Mouse (Mus musculus) heart, embryonic 16.5 days (tissue): ENCODE results near the gene Ppp4c. TPM values are rescaled to one million over a fixed set of nuclear protein-coding genes. Genes with fewer than 3 reads are reported as not detected.

Experiments
- ATAC-seq: fragments of 200-750 bp; cut with Nextera tagmentation; replicated peaks from 2 replicates; pipeline ENCODE4 v1.8.0; 2017; ENCODE audit warnings: moderate number of reproducible peaks; ENCODE audit not compliant: insufficient read depth, low FRiP score; ENCODE audit errors: extremely low read depth
- H3K27ac ChIP-seq: fragments of 300-500 bp; sonication (generic); 2 replicates; pipeline ENCODE4 v1.5.1; 2014; ENCODE audit warnings: mild to moderate bottlenecking, low read length, control low read depth, moderate library complexity
- H3K27me3 ChIP-seq: fragments of 300-500 bp; sonication (generic); 2 replicates; pipeline ENCODE4 v1.6.1; 2014; ENCODE audit warnings: low read length, mixed read lengths; ENCODE audit not compliant: control insufficient read depth, insufficient read depth
- H3K36me3 ChIP-seq: fragments of 300-500 bp; sonication (generic); 2 replicates; pipeline ENCODE4 v1.6.1; 2014; ENCODE audit not compliant: control insufficient read depth, insufficient read depth
- H3K4me1 ChIP-seq: fragments of 300-500 bp; sonication (generic); 2 replicates; pipeline ENCODE4 v1.6.1; 2014; ENCODE audit warnings: low read length, mixed read lengths; ENCODE audit not compliant: control insufficient read depth, insufficient read depth
- H3K4me2 ChIP-seq: fragments of 300-500 bp; sonication (generic); 2 replicates; pipeline ENCODE4 v1.6.1; 2014; ENCODE audit warnings: low read depth, mild to moderate bottlenecking, control low read depth, low read length
- H3K4me3 ChIP-seq: fragments of 300-500 bp; sonication (generic); 2 replicates; pipeline ENCODE4 v1.5.1; 2014; ENCODE audit warnings: mild to moderate bottlenecking, control low read depth, low read length
- H3K9ac ChIP-seq: fragments of 300-500 bp; sonication (generic); 2 replicates; pipeline ENCODE4 v1.6.1; 2014; ENCODE audit warnings: low read length, control low read depth
- H3K9me3 ChIP-seq: fragments of 300-500 bp; sonication (generic); replicated peaks from 2 replicates; pipeline ENCODE4 v1.6.1; 2016; ENCODE audit warnings: low read length; ENCODE audit not compliant: control insufficient read depth
- WGBS: fragments of 180-500 bp; shearing (Covaris S2); extraction: QIAGEN DNeasy Blood & Tissue Kit; methylation state at CpG from one replicate; pipeline ENCODE4 v1.1.7; 2014; 5-methylcytosine and 5-hydroxymethylcytosine counted together
- polyA plus RNA-seq: library from polyadenylated mRNA; unstranded; fragments of >200 nt; fragmentation: Nextera tagmentation; extraction: Ambion mirVana; gene quantifications from 2 replicates; pipeline ENCODE4 v1.2.1, GENCODE M21; 2015

Ppp4c gene
- polyA plus RNA-seq, 1 experiment from 2014 or later: 159 TPM

GRCm38 (mm10) chr7:126759672-126760390 is 32.5 kb downstream of the Ppp4c start:
- ATAC-seq: peak; percentile 23

GRCm38 (mm10) chr7:126759050-126759671 is 33.1 kb downstream of the Ppp4c start, which contains the start of gene Mapk3:
TSS of gene Mapk3 (plus strand) at chr7:126759601.
- H3K9me3 ChIP-seq: no peaks in the 10 kb centered on the region
- WGBS: 0% methylated on average over 24 of the region's 38 CpGs
- ATAC-seq: peak; percentile 65
- H3K4me2 ChIP-seq: peak within 1 kb of the TSS; percentile 93
- no peaks in the 10 kb centered on the region for H3K27me3 ChIP-seq
- H3K9ac ChIP-seq: peak within 1 kb of the TSS; percentile 92
- H3K36me3 ChIP-seq: peaks cover 7% of the 10 kb centered on the region; the same call in 1 of the 2 replicates
- peak within 1 kb of the TSS; percentile 93 for H3K27ac ChIP-seq
- peak within 1 kb of the TSS; percentile 79 for H3K4me3 ChIP-seq
- peaks cover 30% of the 10 kb centered on the region for H3K4me1 ChIP-seq

More at GRCm38 (mm10) chr7:126759672-126760390, 32.5 kb downstream of the Ppp4c start:
- H3K4me2 ChIP-seq: peak overlapping the region; percentile 93
- peak overlapping the region; percentile 92 for H3K9ac ChIP-seq
- no peaks in the 10 kb centered on the region for H3K9me3 ChIP-seq
- no peaks in the 10 kb centered on the region for H3K27me3 ChIP-seq
- 1% methylated on average over 21 of the region's 24 CpGs for WGBS
- peaks cover 10% of the 10 kb centered on the region for H3K36me3 ChIP-seq
- peaks cover 30% of the 10 kb centered on the region for H3K4me1 ChIP-seq
- peak overlapping the region; percentile 79 for H3K4me3 ChIP-seq
- H3K27ac ChIP-seq: peak overlapping the region; percentile 93

GRCm38 (mm10) chr7:126758539-126758938 is 33.8 kb downstream of the Ppp4c start:
- no peaks in the 10 kb centered on the region for H3K9me3 ChIP-seq
- H3K4me2 ChIP-seq: no peak overlapping the region
- H3K36me3 ChIP-seq: peaks cover 5% of the 10 kb centered on the region; the same call in 1 of the 2 replicates
- H3K27ac ChIP-seq: no peak overlapping the region
- no peak overlapping the region for H3K9ac ChIP-seq
- H3K4me1 ChIP-seq: peaks cover 30% of the 10 kb centered on the region
- 73% methylated on average over 7 of the region's 7 CpGs for WGBS
- H3K4me3 ChIP-seq: no peak overlapping the region
- no peak for ATAC-seq
- H3K27me3 ChIP-seq: no peaks in the 10 kb centered on the region

GRCm38 (mm10) chr7:126754866-126755265 is 37.4 kb downstream of the Ppp4c start:
- peak overlapping the region; percentile 38 for H3K4me2 ChIP-seq
- H3K27ac ChIP-seq: no peak overlapping the region
- 0 out of 2 replicates have a peak, but pooled peaks cover 3% of the 10 kb centered on the region for H3K4me1 ChIP-seq
- H3K9ac ChIP-seq: peak overlapping the region; percentile 60; the same call in 1 of the 2 replicates
- WGBS: 2% methylated on average over 9 of the region's 9 CpGs
- ATAC-seq: peak; percentile 56; the same call in 1 of the 2 replicates
- no peaks in the 10 kb centered on the region for H3K36me3 ChIP-seq
- H3K9me3 ChIP-seq: peaks cover 1% of the 10 kb centered on the region; the same call in 1 of the 2 replicates
- H3K4me3 ChIP-seq: no peak overlapping the region
- no peaks in the 10 kb centered on the region for H3K27me3 ChIP-seq

- H3K4me3 ChIP-seq: no peak overlapping the region
- WGBS: 90% methylated on average over 17 of the region's 17 CpGs
- no peak for ATAC-seq
These were observed 42.5 kb downstream of the Ppp4c start for GRCm38 (mm10) chr7:126749582-126750343.

GRCm38 (mm10) chr7:126748824-126749223 is 43.5 kb downstream of the Ppp4c start:
- Histone ChIP-seq H3K27ac (no peak overlapping the region), H3K4me2 (no peak overlapping the region), H3K4me3 (no peak overlapping the region), H3K4me1 (no peaks in the 10 kb centered on the region), H3K27me3 (no peaks in the 10 kb centered on the region), H3K9me3 (peaks cover 2% of the 10 kb centered on the region; the same call in 1 of the 2 replicates), H3K9ac (no peak overlapping the region), H3K36me3 (no peaks in the 10 kb centered on the region)
- WGBS: 70% methylated on average over 7 of the region's 7 CpGs
- no peak for ATAC-seq

More at GRCm38 (mm10) chr7:126749582-126750343, 42.5 kb downstream of the Ppp4c start:
- Histone ChIP-seq H3K9me3 (peaks cover 2% of the 10 kb centered on the region; the same call in 1 of the 2 replicates), H3K27me3 (no peaks in the 10 kb centered on the region), H3K9ac (no peak overlapping the region), H3K4me1 (no peaks in the 10 kb centered on the region), H3K27ac (no peak overlapping the region), H3K4me2 (no peak overlapping the region), H3K36me3 (no peaks in the 10 kb centered on the region)

- H3K36me3 ChIP-seq: no peaks in the 10 kb centered on the region
- peaks cover 2% of the 10 kb centered on the region; the same call in 1 of the 2 replicates for H3K9me3 ChIP-seq
- 26% methylated on average over 6 of the region's 6 CpGs for WGBS
- H3K27ac ChIP-seq: no peak overlapping the region
- H3K4me3 ChIP-seq: no peak overlapping the region
- no peak overlapping the region for H3K9ac ChIP-seq
- no peaks in the 10 kb centered on the region for H3K4me1 ChIP-seq
- H3K4me2 ChIP-seq: no peak overlapping the region
- no peak for ATAC-seq
- no peaks in the 10 kb centered on the region for H3K27me3 ChIP-seq
These were observed 45.5 kb downstream of the Ppp4c start for GRCm38 (mm10) chr7:126746798-126747197.

- no peaks in the 10 kb centered on the region for H3K36me3 ChIP-seq
- no peak overlapping the region for H3K4me3 ChIP-seq
- peaks cover 2% of the 10 kb centered on the region; the same call in 1 of the 2 replicates for H3K9me3 ChIP-seq
- no peak overlapping the region for H3K4me2 ChIP-seq
- 65% methylated on average over 12 of the region's 12 CpGs for WGBS
- no peaks in the 10 kb centered on the region for H3K4me1 ChIP-seq
- no peak overlapping the region for H3K27ac ChIP-seq
- H3K9ac ChIP-seq: no peak overlapping the region
- no peaks in the 10 kb centered on the region for H3K27me3 ChIP-seq
- ATAC-seq: no peak
These were observed 46.2 kb downstream of the Ppp4c start for GRCm38 (mm10) chr7:126746066-126746465.
